29 mouse cellular contexts compared by ENCODE assay signal in the genomic region with DNA sequence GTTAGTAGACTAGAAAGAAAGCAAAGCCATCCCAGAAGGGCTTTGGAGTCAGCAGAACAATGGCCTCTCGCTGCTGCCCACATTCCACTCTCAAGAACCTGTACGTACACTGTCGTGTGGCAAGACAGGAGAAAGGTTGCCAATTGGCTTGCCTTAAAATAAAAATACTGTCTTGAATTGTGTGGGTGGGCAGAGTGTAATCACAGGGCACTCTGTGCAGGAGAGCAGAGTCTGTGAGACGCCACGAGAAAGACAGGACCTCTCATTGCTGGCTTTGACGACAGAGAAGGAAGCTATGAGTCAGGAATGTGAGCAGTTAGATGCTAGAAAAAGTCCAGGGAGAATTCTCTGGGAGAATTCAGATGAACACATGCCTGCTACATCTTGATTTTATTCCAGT. TPM values are rescaled to one million over a fixed set of nuclear protein-coding genes. Genes with fewer than 3 reads are reported as not detected.
DNase-seq lines count a peak whose midpoint lies in the region; ATAC-seq and TF ChIP-seq lines count a peak whose summit lies in the region.
"Had no signal": no experiment of that assay in that cellular context is flagged by ENCODE, and none has a peak within 500 bp of the region (broad histone marks: within the 10 kb centered on the region; RNA-seq: fewer than 3 reads in every experiment).

No protein-coding gene starts in this region.

- peaks cover 9% of the 10 kb centered on the region for H3K36me3 ChIP-seq in heart, embryonic 16.5 days (ENCODE audit: control insufficient read depth, insufficient read depth)
- H3K36me3 ChIP-seq: midbrain, embryonic 15.5 days had no signal

- 33% methylated on average over 6 of the region's 6 CpGs for WGBS in heart, embryonic 16.5 days
- 16% methylated on average over 6 of the region's 6 CpGs for WGBS in olfactory bulb, adult 2 months

- ATAC-seq in heart, embryonic 16.5 days (replicated peaks; ENCODE audit: extremely low read depth, insufficient read depth, low FRiP score) = no peak
- ATAC-seq: activated CD4-positive, CD25-positive, alpha-beta regulatory T cell, adult 4 months; intestine, postnatal 0 days; midbrain, embryonic 15.5 days had no signal

- no peaks in the 10 kb centered on the region for H3K9me3 ChIP-seq in heart, embryonic 16.5 days (replicated peaks; ENCODE audit: control insufficient read depth, low read length)
- H3K9me3 ChIP-seq: embryonic facial prominence, embryonic 15.5 days; forebrain, embryonic 10.5 days; G1E; limb, embryonic 10.5 days; liver, embryonic 15.5 days; midbrain, embryonic 15.5 days; neural tube, embryonic 12.5 days; stomach, embryonic 15.5 days had no signal

- TF ChIP-seq CTCF in gastrocnemius, adult 2 months (IDR thresholded peaks at IDR 0.05) = no peak
- no peak for TF ChIP-seq CTCF in olfactory bulb, adult 2 months (IDR thresholded peaks at IDR 0.05; ENCODE audit: insufficient read depth, low read depth, low read length)

- DNase-seq in gastrocnemius, adult 2 months = peak; percentile 7
- DNase-seq in gastrocnemius, postnatal 36 days = no peak
- DNase-seq in heart, adult 8-10 months (ENCODE audit: low spot score) = no peak
- peak; percentile 54 for DNase-seq in NIH3T3 (ENCODE audit: low read depth)
- DNase-seq in thymus, postnatal 25 days = no peak
- DNase-seq: adrenal gland, adult 8-10 months; B cell, adult 2 months; cerebellum, adult 8-10 months; cerebellum, postnatal 36 days; embryo, embryonic 11 days; kidney, postnatal 25 days; liver; retina, postnatal 1 day; right cerebral cortex, postnatal 4 days had no signal

- peaks cover 19% of the 10 kb centered on the region for H3K4me1 ChIP-seq in heart, embryonic 16.5 days (ENCODE audit: control insufficient read depth, insufficient read depth, low read length)
- H3K4me1 ChIP-seq in olfactory bulb, adult 2 months (ENCODE audit: control insufficient read depth, insufficient read depth, low read length) = peaks cover 26% of the 10 kb centered on the region
- H3K4me1 ChIP-seq: forebrain, embryonic 10.5 days; limb, embryonic 10.5 days; midbrain, embryonic 15.5 days; neural tube, embryonic 12.5 days; stomach, embryonic 15.5 days had no signal

- H3K4me3 ChIP-seq in gastrocnemius, adult 2 months = no peak overlapping the region
- no peak overlapping the region for H3K4me3 ChIP-seq in heart, embryonic 16.5 days (ENCODE audit: low read length)
- H3K4me3 ChIP-seq in olfactory bulb, adult 2 months (ENCODE audit: insufficient read depth, low read depth, low read length) = no peak overlapping the region
- H3K4me3 ChIP-seq: embryonic facial prominence, embryonic 15.5 days; forebrain, embryonic 10.5 days; layer of hippocampus, adult 2 months; limb, embryonic 10.5 days; liver, embryonic 15.5 days; midbrain, embryonic 15.5 days; neural tube, embryonic 12.5 days; stomach, embryonic 15.5 days had no signal

- no peak for TF ChIP-seq POLR2A in olfactory bulb, adult 2 months (IDR thresholded peaks at IDR 0.05; ENCODE audit: insufficient read depth, low read depth, low read length)

- intact Hi-C loops in gastrocnemius, adult 2 months (cut with DNase I) = no loop called here
- intact Hi-C loops in gastrocnemius, postnatal 36 days (cut with DNase I) = no loop called here

- no peak overlapping the region for H3K27ac ChIP-seq in gastrocnemius, adult 2 months
- peak overlapping the region; percentile 47 for H3K27ac ChIP-seq in heart, embryonic 16.5 days (ENCODE audit: low read length)
- peak overlapping the region; percentile 42; the same call in 1 of the 2 replicates for H3K27ac ChIP-seq in olfactory bulb, adult 2 months (ENCODE audit: insufficient read depth, low read depth, low read length)
- H3K27ac ChIP-seq: embryonic facial prominence, embryonic 15.5 days; forebrain, embryonic 10.5 days; layer of hippocampus, adult 2 months; limb, embryonic 10.5 days; liver, embryonic 15.5 days; macrophage; midbrain, embryonic 15.5 days; neural tube, embryonic 12.5 days; stomach, embryonic 15.5 days had no signal

- no peak overlapping the region for H3K4me2 ChIP-seq in heart, embryonic 16.5 days (ENCODE audit: low read depth, low read length)
- H3K4me2 ChIP-seq: embryonic facial prominence, embryonic 15.5 days; liver, embryonic 15.5 days; midbrain, embryonic 15.5 days; neural tube, embryonic 12.5 days; stomach, embryonic 15.5 days had no signal

- no peaks in the 10 kb centered on the region for H3K27me3 ChIP-seq in heart, embryonic 16.5 days (ENCODE audit: control insufficient read depth, insufficient read depth, low read length)
- H3K27me3 ChIP-seq: CH12.LX; embryonic facial prominence, embryonic 15.5 days; liver, embryonic 15.5 days; midbrain, embryonic 15.5 days; neural tube, embryonic 12.5 days; stomach, embryonic 15.5 days had no signal

- no peak overlapping the region for H3K9ac ChIP-seq in heart, embryonic 16.5 days (ENCODE audit: low read length)
- H3K9ac ChIP-seq: embryonic facial prominence, embryonic 15.5 days; liver, embryonic 15.5 days; midbrain, embryonic 15.5 days; neural tube, embryonic 12.5 days; stomach, embryonic 15.5 days had no signal

RNA-seq across cellular contexts. Expression of gene Fam120a, which starts 33.2 kb away (rescaled TPM):
- total RNA-seq in gastrocnemius, adult 2 months (2021) = 100 to 1,000 TPM; 111 to 119 TPM
- 100 to 1,000 TPM in 1 of 2 experiments, 10 to 100 TPM in 1; 99.8 to 105 TPM for total RNA-seq in gastrocnemius, postnatal 36 days (2021)
- polyA plus RNA-seq in heart, embryonic 16.5 days (2015; fragmentation: Nextera tagmentation; extraction: Ambion mirVana) = 17.2 and 18.3 TPM in 2 replicates
- total RNA-seq in heart, adult 8-10 months (2022) = 100 to 1,000 TPM in 3 of 4 experiments, 10 to 100 TPM in 1; 97.4 to 114 (median 105) TPM
- 79.3 TPM in 1 of 2 replicates, not detected in the other for polyA plus RNA-seq in olfactory bulb, adult 2 months (2012; ENCODE audit: insufficient read depth, insufficient read length, low replicate concordance, missing spikeins)

Comparison
In these comparisons a context has a peak if more than half of its experiments do, and no peak if none do; other contexts are left out.
1. DNase-seq: peak in gastrocnemius, adult 2 months (single experiment) and NIH3T3 (single experiment); none in gastrocnemius, postnatal 36 days (0 of 2), heart, adult 8-10 months (single experiment) and thymus, postnatal 25 days (single experiment).